Mouse (Mus musculus) intestine, embryonic 16.5 days (tissue): Measurements from ENCODE around the gene Ep400. TPM values are rescaled to one million over a fixed set of nuclear protein-coding genes. Genes with fewer than 3 reads are reported as not detected.
"Not testable (repeated sequence)": the region's sequence is repeated elsewhere in the genome, so short reads cannot be mapped to it uniquely, and the experiment has no call there.

Experiments
- ATAC-seq: fragments of 200-750 bp; cut with Nextera tagmentation; 2 replicates; pipeline ENCODE4 v1.8.0; 2017; ENCODE audit warnings: moderate TSS enrichment, moderate library complexity
- H3K27ac ChIP-seq: fragments of 300-500 bp; sonication (generic); 2 replicates; pipeline ENCODE4 v1.5.1; 2014; ENCODE audit warnings: mild to moderate bottlenecking, low read length
- H3K27me3 ChIP-seq: fragments of 300-500 bp; sonication (generic); replicated peaks from 2 replicates; pipeline ENCODE4 v1.6.1; 2014; ENCODE audit warnings: low read length, control low read depth, mixed read lengths; ENCODE audit not compliant: control insufficient read depth, insufficient read depth
- H3K36me3 ChIP-seq: fragments of 300-500 bp; sonication (generic); 2 replicates; pipeline ENCODE4 v1.6.1; 2014; ENCODE audit warnings: low read length, control low read depth; ENCODE audit not compliant: control insufficient read depth, insufficient read depth
- H3K4me1 ChIP-seq: fragments of 300-500 bp; sonication (generic); 2 replicates; pipeline ENCODE4 v1.6.1; 2014; ENCODE audit warnings: low read length, control low read depth, mixed read lengths; ENCODE audit not compliant: control insufficient read depth, insufficient read depth
- H3K4me2 ChIP-seq: fragments of 300-500 bp; sonication (generic); 2 replicates; pipeline ENCODE4 v1.6.1; 2014; ENCODE audit warnings: low read depth, low read length, control low read depth
- H3K4me3 ChIP-seq: fragments of 300-500 bp; sonication (generic); 2 replicates; pipeline ENCODE4 v1.5.1; 2014; ENCODE audit warnings: mild to moderate bottlenecking, low read length
- H3K9ac ChIP-seq: fragments of 300-500 bp; sonication (generic); 2 replicates; pipeline ENCODE4 v1.6.1; 2014; ENCODE audit warnings: low read depth, low read length
- H3K9me3 ChIP-seq: fragments of 300-500 bp; sonication (generic); 2 replicates; pipeline ENCODE4 v1.6.1; 2016; ENCODE audit warnings: low read length, control low read depth; ENCODE audit not compliant: control insufficient read depth
- WGBS: fragments of 180-500 bp; shearing (Covaris S2); extraction: QIAGEN DNeasy Blood & Tissue Kit; methylation state at CpG from one replicate; pipeline ENCODE4 v1.1.7; 2014; 5-methylcytosine and 5-hydroxymethylcytosine counted together
- polyA plus RNA-seq: library from polyadenylated mRNA; unstranded; fragments of >200 nt; fragmentation: Nextera tagmentation; extraction: Ambion mirVana; gene quantifications from 2 replicates; pipeline ENCODE4 v1.2.1, GENCODE M21; 2015

Ep400 gene
- polyA plus RNA-seq, 1 experiment from 2014 or later: 37.2 TPM

DNA sequence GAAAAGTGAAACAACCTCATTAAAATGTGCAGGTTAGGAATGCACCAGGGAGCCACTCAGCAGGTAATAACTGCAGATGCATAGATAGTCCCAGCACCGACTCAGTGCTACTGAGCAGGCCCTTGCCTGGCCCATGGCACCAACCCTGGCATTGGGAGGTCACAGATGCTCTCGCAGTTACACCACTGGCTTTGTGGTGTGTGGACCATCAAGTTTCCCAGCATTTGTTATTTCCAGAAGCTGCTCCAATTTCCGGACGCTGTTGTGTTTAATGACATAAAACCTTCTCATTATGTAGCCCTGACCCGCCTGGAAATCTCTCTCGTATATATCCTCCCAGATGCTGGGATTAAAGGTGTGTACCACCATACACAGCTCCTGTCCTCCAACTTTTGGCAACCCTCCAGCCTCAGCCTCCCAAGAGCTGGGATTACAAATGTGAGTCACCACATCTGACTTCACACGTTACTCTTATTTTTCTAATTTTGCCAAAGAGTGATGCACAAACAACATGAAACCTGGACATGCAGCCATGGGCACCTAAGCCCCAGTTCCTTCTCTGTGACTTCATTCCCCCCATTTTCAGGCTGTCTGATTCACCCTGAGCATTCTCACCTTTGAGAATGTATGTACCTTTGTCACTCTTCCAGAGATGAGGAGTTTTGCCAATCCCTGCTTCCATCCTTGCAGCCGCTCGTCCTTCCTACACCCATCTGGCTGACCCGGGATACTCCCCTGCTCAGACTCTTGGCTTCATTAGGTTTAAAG, 10.4 kb upstream of the Ep400 start:
- H3K27ac ChIP-seq: peak overlapping the region; percentile 17
- peak overlapping the region; percentile 87 for H3K4me2 ChIP-seq
- peak overlapping the region; percentile 82 for H3K4me3 ChIP-seq
- H3K27me3 ChIP-seq: no peaks in the 10 kb centered on the region
- WGBS: 55% methylated on average over 10 of the region's 10 CpGs
- H3K36me3 ChIP-seq: peaks cover 9% of the 10 kb centered on the region; the same call in 1 of the 2 replicates
- no peak; the same call in 1 of the 2 replicates for ATAC-seq
- H3K9me3 ChIP-seq: no peaks in the 10 kb centered on the region
- peak overlapping the region; percentile 88 for H3K9ac ChIP-seq
- H3K4me1 ChIP-seq: 0 out of 2 replicates have a peak, but pooled peaks cover 9% of the 10 kb centered on the region

DNA sequence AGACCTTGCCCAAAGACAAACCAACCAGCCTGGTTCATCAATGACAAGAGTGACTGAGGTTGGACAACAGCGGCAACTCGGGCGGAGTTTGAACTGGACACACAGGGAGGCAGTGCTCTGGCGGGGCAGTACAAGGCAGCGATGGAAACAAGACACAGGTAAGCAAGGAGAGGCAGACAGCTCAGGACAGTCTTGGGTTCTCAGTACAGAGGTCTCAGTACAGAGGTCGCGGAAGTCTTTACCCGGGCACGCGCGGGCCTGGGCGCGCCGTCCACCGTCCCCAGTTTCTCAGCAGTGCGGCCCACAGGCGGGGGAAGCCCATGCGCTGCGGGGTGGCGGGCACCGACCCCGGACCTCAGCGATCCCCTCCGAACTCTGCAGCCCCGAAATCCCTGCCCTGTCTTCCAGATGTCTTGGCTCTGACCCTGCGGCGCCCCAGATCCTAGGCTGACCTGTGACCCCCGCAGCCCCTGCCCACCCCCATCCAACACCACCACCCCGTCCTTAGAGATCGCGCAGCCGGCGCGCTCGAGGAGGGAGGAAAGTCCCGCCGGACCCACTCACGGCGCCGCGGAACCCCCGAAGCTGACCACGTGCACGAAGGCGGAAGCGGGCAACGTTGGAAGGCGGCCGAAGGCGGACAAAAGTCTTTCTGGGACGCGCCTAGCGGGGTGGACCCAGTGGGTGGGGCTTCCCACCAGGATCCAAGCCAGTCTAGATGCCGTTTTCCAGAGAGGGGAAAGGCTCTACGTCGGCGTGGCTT, 9.7 kb upstream of the Ep400 start, which contains the start of gene Pus1:
Gene Pus1, minus strand, starts transcription at position 662 of the 763 bp plus-strand sequence.
- ATAC-seq: peak; percentile 90
- WGBS: under 1% methylated on average over 57 of the region's 57 CpGs

DNA sequence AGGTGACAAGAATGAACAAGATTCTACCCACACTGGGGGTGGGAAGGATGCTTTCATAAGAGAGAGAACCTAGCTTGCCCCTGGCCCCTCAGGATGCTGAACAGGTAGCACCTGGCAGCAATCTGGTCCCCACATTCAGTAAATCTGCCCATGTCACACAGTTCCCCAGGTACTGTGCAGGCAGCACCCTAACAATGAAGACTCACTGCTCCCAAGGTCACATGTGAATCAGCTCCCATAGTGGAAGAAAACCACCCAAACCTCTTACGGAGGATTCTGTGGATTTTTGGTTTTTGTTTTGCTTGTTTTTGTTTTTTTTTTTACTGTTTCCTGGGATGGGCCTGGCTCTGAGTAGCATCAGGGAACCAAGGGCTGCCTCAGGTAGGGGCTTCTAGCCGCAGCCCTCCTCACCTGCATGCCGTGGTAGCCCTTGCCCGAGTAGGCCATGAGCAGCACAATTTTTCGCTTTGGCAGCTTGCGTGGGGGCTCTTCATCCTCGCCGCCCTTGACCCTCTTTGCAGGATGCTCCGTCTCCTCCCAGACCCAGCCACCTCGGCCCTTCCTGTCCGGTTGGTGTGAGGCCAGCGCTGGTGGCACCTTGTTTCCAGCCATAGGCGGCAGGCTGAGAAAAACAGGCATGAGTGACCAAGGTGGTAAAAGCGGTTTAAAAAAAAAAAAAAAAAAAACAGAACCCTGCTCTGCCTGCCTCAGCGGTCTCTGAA, 8.9 kb upstream of the Ep400 start:
- Histone ChIP-seq H3K4me3 (peak overlapping the region; percentile 82), H3K9me3 (no peaks in the 10 kb centered on the region), H3K9ac (peak overlapping the region; percentile 88), H3K36me3 (peaks cover 20% of the 10 kb centered on the region), H3K27me3 (no peaks in the 10 kb centered on the region), H3K4me2 (peak overlapping the region; percentile 87), H3K4me1 (peaks cover 11% of the 10 kb centered on the region; the same call in 1 of the 2 replicates), H3K27ac (no peak overlapping the region)
- ATAC-seq: no peak
- 13% methylated on average over 15 of the region's 15 CpGs for WGBS

More for the DNA sequence above, 9.7 kb upstream of the Ep400 start, which contains the start of gene Pus1:
- H3K4me3 ChIP-seq: peak within 1 kb of the TSS; percentile 82
- peak within 1 kb of the TSS; percentile 50 for H3K27ac ChIP-seq
- H3K4me2 ChIP-seq: peak within 1 kb of the TSS; percentile 87
- H3K36me3 ChIP-seq: peaks cover 13% of the 10 kb centered on the region; the same call in 1 of the 2 replicates
- H3K27me3 ChIP-seq: no peaks in the 10 kb centered on the region
- H3K9me3 ChIP-seq: no peaks in the 10 kb centered on the region
- peak within 1 kb of the TSS; percentile 88 for H3K9ac ChIP-seq
- 0 out of 2 replicates have a peak, but pooled peaks cover 9% of the 10 kb centered on the region for H3K4me1 ChIP-seq

DNA sequence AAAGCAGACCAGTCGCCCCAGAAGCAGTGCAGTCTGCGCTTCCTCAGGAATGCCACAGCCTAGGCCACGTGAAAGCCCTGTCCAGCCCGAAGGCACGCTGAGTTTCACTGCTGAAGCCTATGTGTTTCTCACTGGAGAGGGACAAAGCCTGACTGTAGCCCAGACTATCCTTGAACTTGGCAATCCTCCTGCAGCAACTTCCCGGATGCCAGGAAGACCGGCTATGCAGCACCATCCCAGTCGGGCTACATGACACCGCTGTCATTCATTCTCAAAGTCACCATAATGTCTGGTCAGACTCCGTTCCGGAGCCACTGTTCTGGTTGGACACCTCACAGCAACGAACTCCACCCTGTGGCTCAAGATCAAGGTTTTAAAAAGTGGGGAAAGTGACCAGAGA, 7.7 kb upstream of the Ep400 start:
- no peak for ATAC-seq
- Histone ChIP-seq H3K4me2 (no peak overlapping the region), H3K4me1 (peaks cover 12% of the 10 kb centered on the region; the same call in 1 of the 2 replicates), H3K9me3 (no peaks in the 10 kb centered on the region), H3K9ac (no peak overlapping the region), H3K4me3 (no peak overlapping the region), H3K27me3 (no peaks in the 10 kb centered on the region), H3K27ac (no peak overlapping the region), H3K36me3 (peaks cover 31% of the 10 kb centered on the region)
- 89% methylated on average over 12 of the region's 12 CpGs for WGBS

DNA sequence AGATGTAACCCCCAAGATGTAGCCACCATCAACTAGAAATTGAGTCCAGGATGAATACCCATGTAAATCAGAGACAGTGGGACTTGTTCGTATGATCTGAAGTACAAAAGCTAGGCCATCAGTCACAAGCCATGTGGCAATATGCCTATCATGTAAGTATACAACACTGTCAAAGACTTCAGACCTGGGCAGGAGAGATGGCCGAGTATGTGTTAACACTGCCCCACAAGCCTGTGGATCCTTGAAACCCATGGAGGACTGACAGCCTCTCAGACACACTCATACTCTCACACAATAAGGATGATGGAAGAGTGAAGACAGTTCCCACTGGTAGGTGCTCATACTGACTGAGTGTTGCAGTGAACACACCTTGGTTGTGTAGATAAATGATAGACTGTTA, 5.6 kb upstream of the Ep400 start:
- Histone ChIP-seq H3K27me3 (no peaks in the 10 kb centered on the region), H3K4me2 (no peak overlapping the region), H3K4me3 (no peak overlapping the region), H3K9me3 (no peaks in the 10 kb centered on the region), H3K27ac (no peak overlapping the region), H3K4me1 (peaks cover 12% of the 10 kb centered on the region; the same call in 1 of the 2 replicates), H3K9ac (no peak overlapping the region), H3K36me3 (peaks cover 31% of the 10 kb centered on the region)
- no peak for ATAC-seq
- WGBS: 87% methylated on average over 2 of the region's 2 CpGs

DNA sequence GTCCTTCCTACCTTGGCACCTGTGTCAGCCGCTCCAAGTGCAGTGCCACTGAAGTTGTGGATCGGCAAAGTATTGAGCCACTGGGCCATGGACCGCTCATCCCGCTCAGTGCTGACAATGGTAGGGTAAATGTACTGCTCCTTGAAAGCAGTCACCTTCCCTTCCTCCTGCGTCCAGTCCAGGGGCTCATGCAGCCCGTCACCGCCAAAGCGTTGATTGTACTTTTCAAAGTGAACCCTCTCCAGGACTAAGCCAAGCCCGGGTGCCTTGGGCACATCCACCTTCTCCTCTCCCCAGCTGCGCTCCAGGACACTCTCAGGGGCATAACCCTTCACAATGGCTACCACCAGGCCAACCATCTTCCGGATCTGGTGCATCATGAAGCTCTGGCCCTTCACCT, 4.0 kb upstream of the Ep400 start:
- no peaks in the 10 kb centered on the region for H3K9me3 ChIP-seq
- no peak overlapping the region; the same call in 1 of the 2 replicates for H3K4me2 ChIP-seq
- H3K9ac ChIP-seq: no peak overlapping the region
- ATAC-seq: no peak
- H3K4me1 ChIP-seq: peaks cover 7% of the 10 kb centered on the region; the same call in 1 of the 2 replicates
- 92% methylated on average over 11 of the region's 11 CpGs for WGBS
- no peak overlapping the region for H3K4me3 ChIP-seq
- H3K27ac ChIP-seq: no peak overlapping the region
- H3K27me3 ChIP-seq: no peaks in the 10 kb centered on the region
- H3K36me3 ChIP-seq: peaks cover 31% of the 10 kb centered on the region

DNA sequence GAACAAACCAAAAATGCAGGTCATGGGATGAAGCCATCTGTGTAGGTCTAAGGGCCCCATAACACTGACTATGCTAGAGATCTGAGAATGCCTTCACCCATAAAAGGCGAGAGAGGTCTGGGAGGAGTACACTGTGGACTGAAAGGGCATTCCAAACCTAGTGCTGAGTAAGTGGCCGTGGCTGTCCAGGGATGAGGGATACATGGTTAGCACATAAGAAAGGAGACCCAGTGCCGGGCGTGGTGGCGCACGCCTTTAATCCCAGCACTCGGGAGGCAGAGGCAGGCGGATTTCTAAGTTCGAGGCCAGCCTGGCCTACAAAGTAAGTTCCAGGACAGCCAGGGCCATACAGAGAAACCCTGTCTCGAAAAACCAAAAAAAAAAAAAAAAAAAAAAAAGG, 2.4 kb upstream of the Ep400 start:
- H3K9ac ChIP-seq, ATAC-seq, H3K27ac ChIP-seq, H3K4me3 ChIP-seq, H3K4me2 ChIP-seq, H3K9me3 ChIP-seq, H3K27me3 ChIP-seq: not testable (repeated sequence)
- 95% methylated on average over 10 of the region's 10 CpGs for WGBS
- peaks cover 27% of the 10 kb centered on the region for H3K36me3 ChIP-seq
- peaks cover 16% of the 10 kb centered on the region for H3K4me1 ChIP-seq

DNA sequence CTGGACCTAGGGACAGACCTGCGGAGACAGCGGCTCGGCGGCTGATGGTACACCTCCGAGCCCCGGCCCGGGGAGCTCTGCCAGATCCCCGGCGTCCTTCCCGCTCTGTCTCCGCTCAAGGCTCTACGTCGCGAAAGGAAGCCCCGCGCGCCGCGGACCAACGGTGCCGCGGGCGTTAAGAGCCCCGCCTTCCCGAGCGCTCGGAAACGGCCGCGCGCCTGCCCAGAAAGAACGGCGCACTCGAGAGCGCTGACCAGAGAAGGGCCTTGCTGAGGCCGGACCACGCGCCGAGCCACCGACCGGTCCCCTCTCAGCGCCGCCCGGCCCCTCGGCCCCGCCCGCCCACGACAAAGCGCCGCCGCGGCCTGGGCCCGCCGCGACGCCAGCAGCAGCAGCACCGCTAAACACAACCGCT, 479 bp downstream of the Ep400 start:
- H3K4me3 ChIP-seq: peak overlapping the region; percentile 87
- H3K4me1 ChIP-seq: peaks cover 16% of the 10 kb centered on the region
- H3K4me2 ChIP-seq: peak overlapping the region; percentile 67
- H3K27ac ChIP-seq: peak overlapping the region; percentile 97
- H3K9me3 ChIP-seq: no peaks in the 10 kb centered on the region
- H3K36me3 ChIP-seq: peaks cover 16% of the 10 kb centered on the region
- peak; percentile 71 for ATAC-seq
- H3K27me3 ChIP-seq: no peaks in the 10 kb centered on the region
- H3K9ac ChIP-seq: peak overlapping the region; percentile 93
- under 1% methylated on average over 38 of the region's 58 CpGs for WGBS

DNA sequence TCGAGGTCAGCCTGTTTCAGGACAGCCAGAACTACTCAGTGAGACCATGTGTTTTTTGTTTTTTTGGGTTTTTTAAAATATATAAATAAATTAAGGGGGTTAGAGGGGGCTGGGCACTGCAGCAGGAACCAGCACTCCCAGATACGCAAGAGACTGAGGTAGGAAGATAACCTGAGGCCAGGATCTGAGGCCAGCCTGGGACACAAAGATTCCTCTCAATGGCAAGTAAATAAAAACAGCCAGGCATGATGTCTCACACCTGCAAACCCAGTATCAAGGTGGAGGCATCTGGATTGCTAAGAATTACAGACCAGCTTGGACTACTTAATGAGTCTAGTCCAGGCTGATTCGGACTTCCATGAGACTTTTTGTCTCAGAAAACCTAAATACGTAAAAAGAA, 1.2 kb downstream of the Ep400 start:
- 44% methylated on average over 4 of the region's 4 CpGs for WGBS
- H3K9ac ChIP-seq: peak overlapping the region; percentile 93

More for the DNA sequence above, 1.2 kb downstream of the Ep400 start:
- Histone ChIP-seq H3K4me1 (peaks cover 14% of the 10 kb centered on the region), H3K4me3 (peak overlapping the region; percentile 87), H3K36me3 (peaks cover 9% of the 10 kb centered on the region), H3K9me3 (no peaks in the 10 kb centered on the region), H3K27me3 (no peaks in the 10 kb centered on the region), H3K4me2 (peak overlapping the region; percentile 67), H3K27ac (no peak overlapping the region)
- ATAC-seq: no peak
